Mouse (Mus musculus) T-helper 17 cell (primary cell): ENCODE measurements around the gene Iqcf6.

ENCODE experiments used
- in situ Hi-C, 2 experiments: fragments of 300-600 bp; cut with MboI, MseI; formaldehyde crosslinking; loops; 1 replicate in 1 of 2; 2 replicates in 1 of 2; pipeline ENCODE4 v1.15.1; 2025; ENCODE audit warnings: high pct_unique_total_duplicates in 2 of 2

Iqcf6 gene

GRCm38 (mm10) chr9:106626282-106626681 is at the start of gene Iqcf6:
Gene Iqcf6, plus strand, starts transcription at chr9:106626582.
- in situ Hi-C loops: loop anchor here in 1 of 2 experiments (25.0 kb wide), 1 partner anchor 561 kb away; no protein-coding TSS in a partner anchor

GRCm38 (mm10) chr9:106580016-106580415 is 46.4 kb upstream of the Iqcf6 start:
- in situ Hi-C loops: no loop called here

- in situ Hi-C loops: no loop called here
Observed at GRCm38 (mm10) chr9:106582552-106582951, 43.8 kb upstream of the Iqcf6 start.

GRCm38 (mm10) chr9:106592158-106592557 is 34.2 kb upstream of the Iqcf6 start:
- in situ Hi-C loops: no loop called here

- in situ Hi-C loops: loop anchor here in 1 of 2 experiments (5.0 kb wide), 1 partner anchor 57 kb away; no protein-coding TSS in a partner anchor
Observed at GRCm38 (mm10) chr9:106595402-106595801, 31.0 kb upstream of the Iqcf6 start.

- in situ Hi-C loops: loop anchor here in 1 of 2 experiments (5.0 kb wide), 1 partner anchor 56 kb away; no protein-coding TSS in a partner anchor
Observed at GRCm38 (mm10) chr9:106595836-106596235, 30.5 kb upstream of the Iqcf6 start.

GRCm38 (mm10) chr9:106598466-106598865 is 27.9 kb upstream of the Iqcf6 start:
- in situ Hi-C loops: loop anchor here in 1 of 2 experiments (5.0 kb wide), 1 partner anchor 54 kb away; no protein-coding TSS in a partner anchor

GRCm38 (mm10) chr9:106600546-106600945 is 25.8 kb upstream of the Iqcf6 start:
- in situ Hi-C loops: loop anchor here in 1 of 2 experiments (5.0 kb wide), 1 partner anchor 52 kb away; no protein-coding TSS in a partner anchor

GRCm38 (mm10) chr9:106610727-106611126 is 15.7 kb upstream of the Iqcf6 start:
- in situ Hi-C loops: no loop called here

- in situ Hi-C loops: no loop called here
Observed at GRCm38 (mm10) chr9:106613951-106614350, 12.4 kb upstream of the Iqcf6 start.

- in situ Hi-C loops: no loop called here
Observed at GRCm38 (mm10) chr9:106614616-106615015, 11.8 kb upstream of the Iqcf6 start.

GRCm38 (mm10) chr9:106616306-106616705 is 10.1 kb upstream of the Iqcf6 start:
- in situ Hi-C loops: no loop called here

GRCm38 (mm10) chr9:106617496-106617895 is 8.9 kb upstream of the Iqcf6 start:
- in situ Hi-C loops: no loop called here

- in situ Hi-C loops: loop anchor here in 1 of 2 experiments (25.0 kb wide), 1 partner anchor 560 kb away; no protein-coding TSS in a partner anchor
Observed at GRCm38 (mm10) chr9:106627796-106628195, 1.4 kb downstream of the Iqcf6 start.

- in situ Hi-C loops: loop anchor here in 1 of 2 experiments (25.0 kb wide), 1 partner anchor 555 kb away; no protein-coding TSS in a partner anchor
Observed at GRCm38 (mm10) chr9:106632185-106632584, 5.8 kb downstream of the Iqcf6 start.

GRCm38 (mm10) chr9:106638154-106638553 is 11.8 kb downstream of the Iqcf6 start:
- in situ Hi-C loops: loop anchor here in 1 of 2 experiments (25.0 kb wide), 1 partner anchor 549 kb away; no protein-coding TSS in a partner anchor

GRCm38 (mm10) chr9:106641346-106641745 is 15.0 kb downstream of the Iqcf6 start:
- in situ Hi-C loops: loop anchor here in 1 of 2 experiments (25.0 kb wide), 1 partner anchor 546 kb away; no protein-coding TSS in a partner anchor

- in situ Hi-C loops: loop anchor here in 1 of 2 experiments (25.0 kb wide), 1 partner anchor 544 kb away; no protein-coding TSS in a partner anchor
Observed at GRCm38 (mm10) chr9:106643128-106643527, 16.7 kb downstream of the Iqcf6 start.

GRCm38 (mm10) chr9:106643787-106644186 is 17.4 kb downstream of the Iqcf6 start:
- in situ Hi-C loops: loop anchor here in 1 of 2 experiments (25.0 kb wide), 1 partner anchor 544 kb away; no protein-coding TSS in a partner anchor

GRCm38 (mm10) chr9:106645684-106646271 is 19.4 kb downstream of the Iqcf6 start:
- in situ Hi-C loops: loop anchor here in 1 of 2 experiments (25.0 kb wide), 1 partner anchor 542 kb away; no protein-coding TSS in a partner anchor

GRCm38 (mm10) chr9:106647226-106647625 is 20.8 kb downstream of the Iqcf6 start:
- in situ Hi-C loops: loop anchor here in 1 of 2 experiments (25.0 kb wide), 1 partner anchor 540 kb away; no protein-coding TSS in a partner anchor

GRCm38 (mm10) chr9:106652720-106653119 is 26.3 kb downstream of the Iqcf6 start:
- in situ Hi-C loops: loop anchor here (5.0 kb wide), 3 partner anchors 50 to 125 kb away; no protein-coding TSS in a partner anchor
